Mouse (Mus musculus) megakaryocyte progenitor cell, adult 5-6 weeks (primary cell): ENCODE measurements around the gene Ctrc. TPM values are rescaled to one million over a fixed set of nuclear protein-coding genes. Genes with fewer than 3 reads are reported as not detected.

Source experiments
- ATAC-seq: replicated peaks from 2 replicates; pipeline ENCODE4 v1.8.0; 2016; ENCODE audit warnings: mild to moderate bottlenecking, moderate TSS enrichment, inconsistent platforms; ENCODE audit not compliant: poor library complexity
- total RNA-seq, 2 experiments: library from RNA; stranded (forward) in 1 of 2; stranded (reverse) in 1 of 2; fragments of 157-497, 149-512 nt in 1 of 2; fragments of 200-1000 nt in 1 of 2; gene quantifications; 2 replicates each; pipeline versions ENCODE4 v1.2.3 to v1.2.4; 2015 to 2017

The Ctrc gene
- total RNA-seq, 2 experiments from 2014 or later: not detected

- peak; percentile 93 for ATAC-seq
These were observed 23.2 kb downstream of the Ctrc start for GRCm38 (mm10) chr4:141822979-141823378.

DNA sequence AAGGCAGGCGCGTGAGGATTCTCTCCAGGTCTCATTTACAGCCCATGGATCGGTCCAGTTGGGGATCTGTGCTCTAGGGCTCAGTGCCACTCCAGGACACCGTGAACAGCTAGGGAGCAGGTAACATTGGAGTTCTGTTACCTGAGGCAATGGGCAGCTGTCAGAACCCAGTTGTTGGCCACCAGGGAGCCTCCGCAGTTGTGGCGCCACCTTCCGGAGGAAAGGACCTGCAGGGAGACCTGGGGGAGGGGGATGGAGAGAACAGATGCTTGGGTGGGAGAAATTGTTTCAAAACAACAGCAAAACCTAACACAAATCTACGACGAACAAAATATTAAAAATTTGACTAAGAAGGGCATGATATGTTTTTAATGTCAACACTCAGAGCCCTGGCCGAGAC, 24.1 kb downstream of the Ctrc start:
- peak; percentile 38; the same call in 1 of the 2 replicates for ATAC-seq

DNA sequence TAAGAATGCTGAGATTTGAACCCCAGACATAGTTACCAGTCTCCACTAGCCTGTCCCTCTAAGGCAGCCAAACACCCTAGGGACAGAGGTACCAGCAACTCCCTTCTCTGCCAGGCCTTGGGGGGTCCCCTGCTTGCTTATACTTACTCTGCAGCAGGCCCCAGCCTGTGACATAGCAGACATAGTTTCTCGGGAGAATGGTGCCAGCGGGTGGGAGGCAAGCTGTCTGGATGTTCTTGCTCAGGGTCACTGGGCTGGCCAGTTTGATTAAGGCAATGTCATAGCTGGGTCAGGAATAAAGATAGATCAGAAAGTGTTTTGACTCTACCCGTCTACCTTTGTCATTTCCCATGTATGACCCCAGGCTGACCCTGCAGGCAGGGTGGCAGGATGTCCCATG, 25.0 kb downstream of the Ctrc start:
- no peak for ATAC-seq

DNA sequence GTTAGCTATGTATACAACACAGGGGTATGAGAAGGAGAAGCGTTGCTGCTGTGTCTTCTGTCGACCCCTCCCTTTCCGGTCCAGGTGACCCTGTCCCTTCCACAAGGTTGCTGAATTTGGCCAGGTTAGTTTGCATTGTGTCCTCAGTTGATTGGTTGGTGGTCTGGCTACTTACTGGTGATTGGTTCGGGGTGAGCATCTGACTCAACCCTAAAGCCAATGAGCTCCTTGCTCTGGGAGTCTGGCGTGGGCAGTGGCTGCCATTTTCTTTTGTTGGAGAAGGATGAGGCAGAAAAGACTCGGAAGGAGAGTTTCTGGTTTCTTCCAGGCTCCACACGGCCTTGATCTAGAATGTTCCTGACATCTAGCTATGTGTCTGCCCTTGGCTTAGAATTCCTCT, 26.8 kb downstream of the Ctrc start:
- ATAC-seq: no peak

DNA sequence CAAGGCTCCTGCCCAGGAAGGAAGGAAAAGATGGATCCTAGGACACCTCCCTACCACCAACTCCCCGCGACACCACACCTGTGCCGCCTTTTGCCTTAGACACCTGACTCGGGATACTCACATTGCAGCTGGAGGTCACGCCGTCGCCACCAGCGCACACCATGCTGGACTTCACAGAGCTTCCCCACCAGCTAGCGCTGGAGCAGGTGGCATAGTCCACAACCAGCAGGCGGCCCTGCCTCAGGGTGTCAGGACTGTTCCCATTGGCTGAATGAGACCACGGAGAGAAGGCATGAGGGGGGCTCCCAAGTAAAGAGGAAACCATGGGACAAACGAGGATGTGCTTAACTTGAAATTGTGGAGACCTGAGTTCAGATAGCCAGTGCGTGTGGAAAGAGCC, 27.3 kb downstream of the Ctrc start:
- ATAC-seq: no peak

GRCm38 (mm10) chr4:141817706-141818105, 28.5 kb downstream of the Ctrc start:
- ATAC-seq: no peak

DNA sequence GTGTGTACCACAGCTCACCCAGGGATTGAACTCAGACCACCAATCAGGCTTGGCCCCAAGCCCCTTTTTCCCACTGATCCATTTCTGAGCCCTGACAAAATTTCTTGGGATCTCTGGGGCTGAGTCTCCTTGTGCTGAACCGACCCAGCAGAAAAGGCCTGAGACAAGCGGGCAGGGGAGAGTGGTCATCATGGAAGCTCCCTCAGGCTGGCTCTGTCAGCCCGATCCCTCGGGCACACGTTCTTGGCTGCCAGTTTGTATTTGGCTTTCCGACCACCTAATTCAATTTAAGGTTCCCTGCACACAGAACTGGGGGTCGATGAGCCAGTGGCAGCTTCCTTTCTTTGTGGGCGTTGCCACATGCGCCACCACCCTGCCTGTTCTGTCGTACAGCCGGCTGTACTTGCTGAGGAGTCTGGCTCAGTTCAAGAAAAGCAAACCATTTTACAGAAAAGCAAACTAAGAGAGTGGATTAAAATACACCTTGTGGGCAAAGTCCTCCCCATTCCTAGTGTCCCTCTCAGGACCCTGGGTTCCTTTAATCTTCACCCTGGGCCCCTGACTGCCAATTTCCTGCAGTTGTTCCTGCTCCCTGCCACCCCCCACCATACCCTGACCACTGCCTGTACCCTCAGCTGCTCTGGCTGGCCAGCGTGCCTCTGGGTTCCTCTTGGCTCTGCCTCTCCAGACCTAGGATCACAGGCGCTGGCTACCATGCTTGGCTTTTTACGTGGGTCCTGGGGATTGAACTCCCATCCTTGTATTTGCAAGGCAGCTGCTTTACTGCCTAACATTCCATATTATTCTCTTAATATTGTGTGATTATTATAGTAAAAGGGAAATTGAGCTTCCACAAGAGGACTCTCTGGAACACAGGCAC, 29.1 kb downstream of the Ctrc start:
- ATAC-seq: no peak

DNA sequence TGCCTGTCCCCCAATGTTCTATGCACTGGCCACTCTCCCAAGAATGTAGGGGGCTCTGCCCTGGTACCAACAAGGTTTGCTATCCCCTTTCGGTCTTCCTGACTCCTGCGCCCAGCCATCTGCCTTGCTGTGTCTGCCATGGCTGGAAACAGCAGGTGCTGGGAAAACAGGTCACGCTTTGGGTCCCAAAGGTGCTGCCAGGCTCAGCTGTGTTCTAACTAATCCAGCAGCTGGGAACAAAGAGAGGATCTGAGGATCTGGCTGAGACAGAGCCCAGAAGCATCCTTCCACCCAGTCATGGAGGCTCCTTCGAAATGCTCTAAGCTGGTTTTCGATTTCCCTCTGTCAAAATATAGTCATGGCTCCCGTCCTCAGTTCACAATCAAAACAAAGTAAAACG, 29.9 kb downstream of the Ctrc start:
- ATAC-seq: no peak

DNA sequence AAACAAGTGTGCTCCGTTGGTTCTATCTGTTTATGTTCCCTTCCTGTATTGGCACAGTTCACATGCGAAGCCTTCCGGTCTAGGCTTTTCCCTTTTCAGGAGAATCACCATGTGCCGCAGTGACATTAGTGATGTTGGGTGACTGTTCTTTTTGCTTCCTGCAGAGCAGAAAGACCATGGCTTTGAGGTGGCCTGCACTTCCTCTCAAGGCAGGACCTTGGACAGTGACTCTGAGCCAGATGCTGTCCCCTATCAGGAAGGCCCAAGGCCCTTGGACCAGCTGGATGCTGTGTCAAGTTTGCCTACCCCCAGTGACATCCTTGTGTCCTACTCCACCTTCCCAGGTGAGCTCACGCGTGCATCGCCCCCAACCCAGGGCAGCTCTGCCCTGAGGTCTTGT, 34.8 kb downstream of the Ctrc start:
- ATAC-seq: no peak

GRCm38 (mm10) chr4:141810975-141811374, 35.2 kb downstream of the Ctrc start:
- ATAC-seq: no peak

GRCm38 (mm10) chr4:141809850-141810464, 36.2 kb downstream of the Ctrc start:
- peak; percentile 95 for ATAC-seq

DNA sequence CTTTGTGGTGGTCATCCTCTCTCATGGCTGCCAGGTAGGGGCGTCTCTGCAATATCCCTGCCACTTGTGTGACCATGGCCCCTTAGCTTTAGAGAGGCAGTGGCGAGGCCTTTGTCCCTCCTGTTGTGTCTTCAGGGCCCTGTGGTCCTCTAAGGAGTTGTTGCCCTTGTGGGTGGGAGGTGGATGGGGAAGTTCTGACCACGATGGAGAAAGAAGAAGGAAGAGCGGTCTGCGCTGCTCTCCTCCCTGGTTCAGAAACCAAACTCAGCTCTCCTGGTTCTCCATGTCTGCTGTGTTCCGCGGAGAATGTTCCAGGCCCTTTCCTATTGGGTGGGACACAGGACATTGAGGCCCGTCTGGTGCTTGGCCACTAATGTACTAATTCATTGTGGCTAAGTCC, 40.3 kb downstream of the Ctrc start:
- ATAC-seq: no peak

- no peak for ATAC-seq
These were observed 42.1 kb downstream of the Ctrc start for GRCm38 (mm10) chr4:141804105-141804504.

DNA sequence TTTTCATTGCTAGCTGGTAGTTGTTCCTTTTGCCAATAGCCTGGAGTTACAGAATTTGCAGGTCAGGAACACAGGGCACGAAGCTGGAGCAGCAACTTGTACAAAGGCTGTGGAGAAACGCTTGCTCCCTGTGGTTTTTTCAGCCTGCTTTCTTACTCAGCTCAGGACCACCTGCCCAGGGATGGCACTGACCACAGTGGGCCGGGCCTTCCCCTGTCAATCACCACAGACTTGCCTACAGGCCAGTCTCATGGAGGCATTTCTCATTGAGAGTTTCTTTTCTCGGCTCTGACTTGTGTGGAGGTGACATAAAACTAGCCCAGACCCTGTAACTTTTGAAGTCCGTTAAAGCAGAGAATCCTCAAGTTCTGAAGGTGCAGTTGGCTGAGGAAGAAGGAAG, 48.6 kb downstream of the Ctrc start:
- no peak for ATAC-seq

DNA sequence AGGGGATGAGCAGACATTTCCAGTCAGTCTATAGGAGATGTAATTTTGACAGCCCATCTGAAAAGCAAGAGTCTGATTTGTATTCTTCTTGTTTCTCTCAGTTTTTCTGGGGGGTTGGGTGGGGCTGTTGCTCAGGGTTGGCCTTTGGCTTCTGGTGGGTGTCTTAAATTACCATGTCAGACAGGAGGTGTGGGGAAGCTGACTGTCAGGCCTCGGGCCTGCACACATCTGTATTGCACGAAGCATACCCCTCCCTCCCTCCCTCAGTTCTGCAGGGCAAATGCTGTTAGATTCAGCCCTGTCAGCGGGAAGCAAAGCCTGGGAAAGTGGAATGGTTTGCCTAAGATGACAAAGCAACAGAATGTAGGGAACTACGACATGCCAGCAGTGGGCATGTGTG, 49.2 kb downstream of the Ctrc start:
- ATAC-seq: no peak

- no peak for ATAC-seq
These were observed 49.8 kb downstream of the Ctrc start for GRCm38 (mm10) chr4:141796356-141796755.

DNA sequence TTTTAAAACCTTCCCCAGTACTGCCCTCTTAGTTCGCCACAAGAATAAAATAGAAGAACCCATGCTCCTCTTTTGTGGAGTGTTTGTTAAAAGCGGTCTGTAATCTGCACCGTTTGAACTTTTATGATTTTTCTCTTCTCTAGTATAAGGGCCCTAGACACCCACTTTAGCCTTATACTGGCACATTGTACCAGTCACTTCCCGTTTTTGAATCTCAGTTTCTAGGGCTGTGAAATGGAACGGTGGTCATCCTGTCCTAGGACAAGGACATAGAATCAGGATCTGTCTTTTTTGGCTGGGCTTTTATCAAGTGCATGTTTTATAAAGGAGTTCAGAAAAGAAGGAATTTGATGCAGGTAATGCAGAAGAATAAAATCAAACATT, 52.0 kb downstream of the Ctrc start:
- no peak for ATAC-seq

- ATAC-seq: peak; percentile 68
These were observed 52.6 kb downstream of the Ctrc start, which contains the start of gene Casp9 for GRCm38 (mm10) chr4:141793282-141794151. TSS of gene Casp9 (plus strand) at chr4:141793612.

- ATAC-seq: peak; percentile 22
These were observed 53.4 kb downstream of the Ctrc start for GRCm38 (mm10) chr4:141792554-141793281.

GRCm38 (mm10) chr4:141791951-141792350, 54.2 kb downstream of the Ctrc start:
- no peak for ATAC-seq

- ATAC-seq: no peak
These were observed 54.7 kb downstream of the Ctrc start for GRCm38 (mm10) chr4:141791486-141791885.
